Mouse (Mus musculus) heart, embryonic 11.5 days (tissue): ENCODE data around the gene Eea1. TPM values are rescaled to one million over a fixed set of nuclear protein-coding genes. Genes with fewer than 3 reads are reported as not detected.
A peak's percentile ranks its signal among the peaks of the same experiment; 100 is the strongest.

Source experiments
- ATAC-seq: fragments of 200-750 bp; cut with Nextera tagmentation; replicated peaks from 2 replicates; pipeline ENCODE4 v1.8.0; 2017; ENCODE audit warnings: moderate library complexity; ENCODE audit not compliant: insufficient number of reproducible peaks, low FRiP score, low TSS enrichment
- H3K27ac ChIP-seq: fragments of 300-500 bp; sonication (generic); 2 replicates; pipeline ENCODE4 v1.5.1; 2014; ENCODE audit warnings: mild to moderate bottlenecking, low read depth, low read length
- H3K27me3 ChIP-seq: fragments of 300-500 bp; sonication (generic); 2 replicates; pipeline ENCODE4 v1.6.1; 2014; ENCODE audit warnings: mild to moderate bottlenecking, low read length, mixed read lengths; ENCODE audit not compliant: control insufficient read depth, insufficient read depth
- H3K36me3 ChIP-seq: fragments of 300-500 bp; sonication (generic); 2 replicates; pipeline ENCODE4 v1.6.1; 2014; ENCODE audit warnings: mild to moderate bottlenecking, low read length, moderate library complexity, mixed read lengths; ENCODE audit not compliant: control insufficient read depth, insufficient read depth
- H3K4me1 ChIP-seq: fragments of 300-500 bp; sonication (generic); 2 replicates; pipeline ENCODE4 v1.6.1; 2014; ENCODE audit warnings: low read length; ENCODE audit not compliant: control insufficient read depth, insufficient read depth
- H3K4me2 ChIP-seq: fragments of 300-500 bp; sonication (generic); 2 replicates; pipeline ENCODE4 v1.6.1; 2014; ENCODE audit warnings: mild to moderate bottlenecking, moderate library complexity
- H3K4me3 ChIP-seq: fragments of 300-500 bp; sonication (generic); 2 replicates; pipeline ENCODE4 v1.5.1; 2014; ENCODE audit warnings: low read depth, low read length
- H3K9ac ChIP-seq: fragments of 300-500 bp; sonication (generic); 2 replicates; pipeline ENCODE4 v1.6.1; 2014; ENCODE audit warnings: mild to moderate bottlenecking, low read depth, low read length, moderate library complexity
- H3K9me3 ChIP-seq: fragments of 300-500 bp; sonication (generic); replicated peaks from 2 replicates; pipeline ENCODE4 v1.6.1; 2016; ENCODE audit warnings: low read length; ENCODE audit not compliant: control insufficient read depth
- WGBS: fragments of 180-500 bp; shearing (Covaris S2); extraction: QIAGEN DNeasy Blood & Tissue Kit; methylation state at CpG from one replicate; pipeline ENCODE4 v1.1.7; 2014; ENCODE audit not compliant: insufficient replicate concordance; 5-methylcytosine and 5-hydroxymethylcytosine counted together
- polyA plus RNA-seq: library from polyadenylated mRNA; unstranded; fragments of >200 nt; fragmentation: Nextera tagmentation; extraction: Ambion mirVana; gene quantifications from 2 replicates; pipeline ENCODE4 v1.2.1, GENCODE M21; 2014

Gene Eea1
- polyA plus RNA-seq, 1 experiment from 2014 or later = 21.5 TPM

DNA sequence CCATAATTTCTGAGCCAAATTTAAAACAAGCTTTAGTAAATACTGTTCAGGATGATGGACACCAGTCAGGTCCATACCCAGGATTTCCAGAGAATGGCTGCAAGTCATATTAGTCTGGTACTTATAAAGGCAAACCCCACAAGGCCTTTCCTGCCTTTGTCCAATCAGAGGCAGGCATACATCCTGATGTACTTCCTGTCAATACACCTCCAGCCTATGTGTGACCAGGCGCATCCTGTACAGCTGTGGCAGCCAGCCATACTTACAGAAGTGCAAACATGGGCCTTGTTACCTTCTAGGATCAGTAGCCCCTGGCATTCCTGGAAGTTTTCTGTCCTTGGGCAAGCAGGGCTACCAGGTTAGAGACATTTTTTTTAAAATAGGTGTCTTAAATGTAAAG is 29.2 kb downstream of the Eea1 start:
- H3K4me2 ChIP-seq = no peak overlapping the region
- H3K27ac ChIP-seq = no peak overlapping the region
- ATAC-seq = no peak
- peaks cover 9% of the 10 kb centered on the region; the same call in 1 of the 2 replicates for H3K4me1 ChIP-seq
- no peak overlapping the region for H3K4me3 ChIP-seq
- H3K9ac ChIP-seq = no peak overlapping the region
- WGBS = 87% methylated on average over 1 of the region's 1 CpGs
- no peaks in the 10 kb centered on the region for H3K27me3 ChIP-seq
- H3K9me3 ChIP-seq = no peaks in the 10 kb centered on the region
- no peaks in the 10 kb centered on the region for H3K36me3 ChIP-seq

DNA sequence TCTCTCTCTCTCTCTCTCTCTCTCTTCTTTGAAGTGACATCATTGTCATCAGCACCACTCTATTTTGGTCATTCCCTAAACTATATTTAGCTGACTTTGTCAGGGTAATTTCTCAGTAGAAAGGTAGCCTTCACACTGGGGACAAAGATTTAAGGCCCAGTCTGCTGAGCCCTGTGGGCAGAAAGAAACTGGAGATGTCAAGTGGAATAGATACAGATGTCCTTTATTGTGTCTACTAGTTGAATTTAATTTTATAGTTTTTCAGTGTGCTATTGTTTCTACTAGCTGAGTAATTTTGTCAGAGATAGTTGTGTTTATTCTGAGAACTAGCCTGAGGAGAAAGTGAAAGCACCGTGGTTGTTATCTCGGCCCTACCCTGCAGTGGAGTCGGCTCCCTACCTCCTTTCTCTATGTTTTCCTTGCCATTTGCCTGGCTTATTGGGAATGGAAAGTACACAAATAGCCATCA is 30.3 kb downstream of the Eea1 start:
- H3K9ac ChIP-seq = no peak overlapping the region
- H3K36me3 ChIP-seq = 0 out of 2 replicates have a peak, but pooled peaks cover 3% of the 10 kb centered on the region
- 13% methylated on average over 3 of the region's 3 CpGs for WGBS
- no peaks in the 10 kb centered on the region for H3K27me3 ChIP-seq
- H3K4me1 ChIP-seq = peaks cover 9% of the 10 kb centered on the region; the same call in 1 of the 2 replicates
- peak overlapping the region; percentile 79 for H3K27ac ChIP-seq
- H3K9me3 ChIP-seq = no peaks in the 10 kb centered on the region
- peak overlapping the region; percentile 16; the same call in 1 of the 2 replicates for H3K4me3 ChIP-seq
- peak overlapping the region; percentile 57 for H3K4me2 ChIP-seq
- ATAC-seq = no peak

DNA sequence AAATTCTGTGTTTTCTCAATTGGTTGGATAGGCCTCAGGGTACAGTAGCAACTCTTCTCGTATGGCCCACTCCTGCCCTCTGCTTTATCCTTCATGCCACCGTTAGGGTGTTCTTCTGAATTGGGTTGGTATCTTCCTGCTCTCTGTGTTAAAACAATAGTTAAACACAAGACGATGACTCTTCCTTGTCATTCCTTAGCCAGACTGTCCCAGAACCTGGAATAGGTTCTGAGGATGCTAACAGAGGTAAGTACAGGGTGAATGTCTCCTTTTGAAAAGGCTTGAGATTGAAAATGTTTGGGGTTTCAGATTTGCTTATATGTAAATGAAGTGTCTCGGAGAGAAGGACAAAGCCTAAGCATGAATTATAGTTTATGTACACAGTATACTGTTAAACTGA is 30.9 kb downstream of the Eea1 start:
- Histone ChIP-seq H3K4me3 (no peak overlapping the region), H3K9me3 (no peaks in the 10 kb centered on the region), H3K4me2 (peak overlapping the region; percentile 57), H3K27me3 (no peaks in the 10 kb centered on the region), H3K9ac (no peak overlapping the region), H3K27ac (peak overlapping the region; percentile 79), H3K4me1 (peaks cover 9% of the 10 kb centered on the region; the same call in 1 of the 2 replicates), H3K36me3 (peaks cover 7% of the 10 kb centered on the region; the same call in 1 of the 2 replicates)
- no peak for ATAC-seq
- 73% methylated on average over 4 of the region's 4 CpGs for WGBS

DNA sequence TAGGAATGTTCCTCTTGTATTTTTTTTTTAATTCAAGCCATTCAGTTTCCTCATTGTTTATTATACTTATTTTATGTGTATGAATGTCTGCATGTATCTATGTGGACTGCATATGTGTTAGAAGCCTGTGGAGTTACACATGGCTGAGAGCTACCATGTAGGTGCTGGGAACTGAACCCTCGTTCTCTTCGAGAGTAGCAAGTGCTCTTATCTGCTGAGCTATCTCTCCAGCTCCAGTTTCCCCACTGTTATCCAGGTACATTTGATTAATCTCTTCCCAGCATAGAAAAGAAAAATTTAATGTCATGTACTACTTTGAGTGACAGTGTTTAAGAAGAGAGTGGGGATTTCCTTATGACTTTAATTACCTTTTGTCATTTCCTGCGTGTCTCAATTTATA is 31.5 kb downstream of the Eea1 start:
- no peak for ATAC-seq
- H3K9me3 ChIP-seq = no peaks in the 10 kb centered on the region
- H3K4me1 ChIP-seq = peaks cover 9% of the 10 kb centered on the region; the same call in 1 of the 2 replicates
- no peak overlapping the region for H3K4me2 ChIP-seq
- no peak overlapping the region for H3K27ac ChIP-seq
- H3K4me3 ChIP-seq = no peak overlapping the region
- whole genome bisulfite sequencing = 79% methylated on average over 3 of the region's 3 CpGs
- H3K27me3 ChIP-seq = no peaks in the 10 kb centered on the region
- no peak overlapping the region for H3K9ac ChIP-seq
- peaks cover 8% of the 10 kb centered on the region; the same call in 1 of the 2 replicates for H3K36me3 ChIP-seq

DNA sequence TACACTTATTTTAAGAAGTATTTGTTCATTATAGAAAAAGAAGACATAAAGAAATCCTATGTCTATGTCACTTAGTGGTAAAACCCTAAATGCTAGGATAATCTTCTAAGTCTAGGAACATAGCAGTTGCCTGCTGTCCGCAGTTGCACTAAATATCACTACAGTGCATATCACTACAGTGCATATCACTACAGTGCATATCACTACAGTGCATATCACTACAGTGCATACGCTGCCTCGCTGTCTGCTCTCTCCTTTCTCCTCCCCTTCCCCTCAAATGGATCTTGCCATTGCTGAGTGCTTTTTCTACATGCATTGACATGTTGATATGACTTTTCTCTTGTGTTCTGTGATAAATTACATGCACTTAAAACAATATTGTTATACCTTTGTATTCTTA is 34.0 kb downstream of the Eea1 start:
- Histone ChIP-seq H3K9me3 (no peaks in the 10 kb centered on the region), H3K4me3 (no peak overlapping the region), H3K27me3 (no peaks in the 10 kb centered on the region), H3K27ac (no peak overlapping the region), H3K9ac (no peak overlapping the region), H3K4me2 (no peak overlapping the region), H3K36me3 (peaks cover 8% of the 10 kb centered on the region; the same call in 1 of the 2 replicates), H3K4me1 (peaks cover 7% of the 10 kb centered on the region; the same call in 1 of the 2 replicates)
- ATAC-seq = no peak
- 85% methylated on average over 3 of the region's 3 CpGs for WGBS

DNA sequence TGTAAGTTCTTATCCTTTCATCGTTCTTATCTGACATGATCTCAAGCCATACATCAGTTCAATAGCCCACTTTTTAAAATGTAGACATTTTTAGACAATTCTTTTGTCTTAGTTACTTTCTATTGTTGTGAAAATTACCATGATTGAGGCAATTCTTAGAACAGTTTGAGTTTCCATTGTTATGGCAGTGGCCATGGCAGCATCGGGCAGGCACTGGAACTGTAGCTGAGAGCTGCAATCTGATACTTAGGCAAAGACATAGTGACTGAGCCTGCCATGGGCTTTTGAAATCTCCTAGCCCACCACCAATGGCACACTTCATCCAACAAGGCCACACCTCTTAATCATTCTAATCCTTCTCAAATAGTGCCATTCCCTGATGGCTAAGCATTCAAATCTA is 36.3 kb downstream of the Eea1 start:
- Histone ChIP-seq H3K27me3 (no peaks in the 10 kb centered on the region), H3K4me1 (no peaks in the 10 kb centered on the region), H3K27ac (no peak overlapping the region), H3K9ac (no peak overlapping the region), H3K4me3 (no peak overlapping the region), H3K4me2 (no peak overlapping the region), H3K9me3 (no peaks in the 10 kb centered on the region), H3K36me3 (peaks cover 8% of the 10 kb centered on the region; the same call in 1 of the 2 replicates)
- ATAC-seq = no peak
- WGBS = 90% methylated on average over 2 of the region's 2 CpGs

DNA sequence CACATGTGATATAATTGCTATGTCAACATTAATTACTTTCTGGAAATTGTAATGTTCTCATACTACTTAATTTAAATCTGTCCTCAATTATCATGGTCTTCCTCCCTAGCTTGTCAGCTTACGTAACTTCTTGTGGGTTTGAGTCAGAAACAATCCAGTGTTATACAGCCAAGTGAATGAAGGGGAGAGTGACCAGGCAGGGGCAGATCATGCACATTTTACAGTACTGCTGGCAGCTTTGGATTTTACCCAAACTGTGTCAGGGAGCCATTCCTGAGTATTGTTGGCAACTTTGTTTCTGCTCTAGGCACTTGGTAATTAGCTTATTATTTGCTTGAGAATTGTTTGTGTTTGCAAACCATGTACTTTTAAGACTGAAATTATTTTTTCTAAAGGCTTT is 49.3 kb downstream of the Eea1 start:
- H3K36me3 ChIP-seq = no peaks in the 10 kb centered on the region
- no peak for ATAC-seq
- no peak overlapping the region for H3K4me2 ChIP-seq
- H3K9me3 ChIP-seq = no peaks in the 10 kb centered on the region
- H3K4me3 ChIP-seq = no peak overlapping the region
- WGBS = 97% methylated on average over 1 of the region's 1 CpGs
- H3K4me1 ChIP-seq = no peaks in the 10 kb centered on the region
- H3K9ac ChIP-seq = no peak overlapping the region
- H3K27me3 ChIP-seq = no peaks in the 10 kb centered on the region
- H3K27ac ChIP-seq = no peak overlapping the region

DNA sequence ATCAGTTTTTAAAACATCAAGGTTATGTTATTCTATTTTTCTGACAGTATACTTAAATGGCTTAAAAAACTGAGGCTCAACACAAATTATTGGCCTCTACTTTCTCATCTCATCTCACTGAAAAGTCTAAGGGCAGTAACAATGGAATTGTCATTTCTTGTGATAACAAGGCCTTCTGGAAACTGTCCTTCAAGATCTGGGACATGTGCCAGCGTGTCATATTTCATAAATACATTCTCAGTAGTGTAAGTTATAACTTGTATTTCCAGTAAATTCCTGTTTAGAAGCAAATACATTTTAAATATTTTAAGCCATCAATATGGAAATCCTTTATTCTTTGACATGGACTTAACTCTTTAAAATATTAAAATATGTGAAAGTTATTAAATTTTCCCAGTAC is 50.7 kb downstream of the Eea1 start:
- 79% methylated on average over 1 of the region's 1 CpGs for WGBS
- no peak for ATAC-seq
- H3K4me3 ChIP-seq = no peak overlapping the region
- no peak overlapping the region for H3K4me2 ChIP-seq
- H3K27ac ChIP-seq = no peak overlapping the region
- no peaks in the 10 kb centered on the region for H3K27me3 ChIP-seq
- H3K4me1 ChIP-seq = no peaks in the 10 kb centered on the region
- H3K36me3 ChIP-seq = no peaks in the 10 kb centered on the region
- H3K9ac ChIP-seq = no peak overlapping the region
- H3K9me3 ChIP-seq = no peaks in the 10 kb centered on the region

DNA sequence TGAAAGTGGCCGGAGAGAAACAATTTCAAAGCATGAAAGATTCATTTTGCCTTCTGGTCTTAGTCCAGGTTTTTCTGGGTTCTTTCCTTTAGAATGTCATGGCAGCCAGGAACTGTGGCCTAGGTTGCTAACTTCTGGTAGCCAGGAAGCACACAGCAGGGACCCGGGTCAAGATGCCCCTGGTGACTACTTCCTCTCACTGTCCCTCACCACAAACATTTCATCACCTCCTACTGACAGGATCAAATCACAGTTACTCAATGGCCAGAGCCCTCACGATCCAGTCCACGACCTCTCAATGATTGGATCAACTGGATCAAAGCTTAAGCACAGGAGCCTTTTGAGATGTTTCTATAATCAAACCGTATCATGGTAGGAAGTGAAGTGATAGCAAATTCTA is 60.5 kb downstream of the Eea1 start:
- WGBS = 63% methylated on average over 5 of the region's 5 CpGs
- Histone ChIP-seq H3K27ac (no peak overlapping the region), H3K9ac (no peak overlapping the region), H3K4me2 (no peak overlapping the region), H3K27me3 (no peaks in the 10 kb centered on the region), H3K4me1 (no peaks in the 10 kb centered on the region), H3K36me3 (peaks cover 2% of the 10 kb centered on the region; the same call in 1 of the 2 replicates), H3K4me3 (no peak overlapping the region), H3K9me3 (no peaks in the 10 kb centered on the region)
- ATAC-seq = no peak
